Mouse (Mus musculus) intestine, embryonic 16.5 days (tissue): ENCODE data around the gene Atp8a2. TPM values are rescaled to one million over a fixed set of nuclear protein-coding genes. Genes with fewer than 3 reads are reported as not detected.

Experiments
- ATAC-seq: fragments of 200-750 bp; cut with Nextera tagmentation; 2 replicates; pipeline ENCODE4 v1.8.0; 2017; ENCODE audit warnings: moderate TSS enrichment, moderate library complexity
- H3K27ac ChIP-seq: fragments of 300-500 bp; sonication (generic); 2 replicates; pipeline ENCODE4 v1.5.1; 2014; ENCODE audit warnings: mild to moderate bottlenecking, low read length
- H3K27me3 ChIP-seq: fragments of 300-500 bp; sonication (generic); replicated peaks from 2 replicates; pipeline ENCODE4 v1.6.1; 2014; ENCODE audit warnings: low read length, control low read depth, mixed read lengths; ENCODE audit not compliant: control insufficient read depth, insufficient read depth
- H3K36me3 ChIP-seq: fragments of 300-500 bp; sonication (generic); 2 replicates; pipeline ENCODE4 v1.6.1; 2014; ENCODE audit warnings: low read length, control low read depth; ENCODE audit not compliant: control insufficient read depth, insufficient read depth
- H3K4me1 ChIP-seq: fragments of 300-500 bp; sonication (generic); 2 replicates; pipeline ENCODE4 v1.6.1; 2014; ENCODE audit warnings: low read length, control low read depth, mixed read lengths; ENCODE audit not compliant: control insufficient read depth, insufficient read depth
- H3K4me2 ChIP-seq: fragments of 300-500 bp; sonication (generic); 2 replicates; pipeline ENCODE4 v1.6.1; 2014; ENCODE audit warnings: low read depth, low read length, control low read depth
- H3K4me3 ChIP-seq: fragments of 300-500 bp; sonication (generic); 2 replicates; pipeline ENCODE4 v1.5.1; 2014; ENCODE audit warnings: mild to moderate bottlenecking, low read length
- H3K9ac ChIP-seq: fragments of 300-500 bp; sonication (generic); 2 replicates; pipeline ENCODE4 v1.6.1; 2014; ENCODE audit warnings: low read depth, low read length
- H3K9me3 ChIP-seq: fragments of 300-500 bp; sonication (generic); 2 replicates; pipeline ENCODE4 v1.6.1; 2016; ENCODE audit warnings: low read length, control low read depth; ENCODE audit not compliant: control insufficient read depth
- WGBS: fragments of 180-500 bp; shearing (Covaris S2); extraction: QIAGEN DNeasy Blood & Tissue Kit; methylation state at CpG from one replicate; pipeline ENCODE4 v1.1.7; 2014; 5-methylcytosine and 5-hydroxymethylcytosine counted together
- polyA plus RNA-seq: library from polyadenylated mRNA; unstranded; fragments of >200 nt; fragmentation: Nextera tagmentation; extraction: Ambion mirVana; gene quantifications from 2 replicates; pipeline ENCODE4 v1.2.1, GENCODE M21; 2015

Gene Atp8a2
- polyA plus RNA-seq, 1 experiment from 2014 or later = 6.7 TPM

- 78% methylated on average over 8 of the region's 8 CpGs for whole genome bisulfite sequencing
- ATAC-seq = no peak
- H3K36me3 ChIP-seq = no peaks in the 10 kb centered on the region
These were observed 114.2 kb downstream of the Atp8a2 start for GRCm38 (mm10) chr14:60082771-60083170.

GRCm38 (mm10) chr14:60072496-60072895 is 124.5 kb downstream of the Atp8a2 start:
- no peaks in the 10 kb centered on the region for H3K27me3 ChIP-seq
- H3K4me3 ChIP-seq = no peak overlapping the region
- ATAC-seq = no peak
- no peak overlapping the region for H3K4me2 ChIP-seq
- H3K36me3 ChIP-seq = no peaks in the 10 kb centered on the region
- H3K27ac ChIP-seq = no peak overlapping the region
- H3K9ac ChIP-seq = no peak overlapping the region
- no peaks in the 10 kb centered on the region for H3K4me1 ChIP-seq
- H3K9me3 ChIP-seq = no peaks in the 10 kb centered on the region
- WGBS = 68% methylated on average over 4 of the region's 4 CpGs

More at GRCm38 (mm10) chr14:60082771-60083170, 114.2 kb downstream of the Atp8a2 start:
- H3K4me1 ChIP-seq = peaks cover 8% of the 10 kb centered on the region; the same call in 1 of the 2 replicates
- no peak overlapping the region for H3K27ac ChIP-seq
- no peak overlapping the region for H3K9ac ChIP-seq
- H3K4me3 ChIP-seq = no peak overlapping the region
- H3K9me3 ChIP-seq = no peaks in the 10 kb centered on the region
- no peaks in the 10 kb centered on the region for H3K27me3 ChIP-seq
- no peak overlapping the region for H3K4me2 ChIP-seq

DNA sequence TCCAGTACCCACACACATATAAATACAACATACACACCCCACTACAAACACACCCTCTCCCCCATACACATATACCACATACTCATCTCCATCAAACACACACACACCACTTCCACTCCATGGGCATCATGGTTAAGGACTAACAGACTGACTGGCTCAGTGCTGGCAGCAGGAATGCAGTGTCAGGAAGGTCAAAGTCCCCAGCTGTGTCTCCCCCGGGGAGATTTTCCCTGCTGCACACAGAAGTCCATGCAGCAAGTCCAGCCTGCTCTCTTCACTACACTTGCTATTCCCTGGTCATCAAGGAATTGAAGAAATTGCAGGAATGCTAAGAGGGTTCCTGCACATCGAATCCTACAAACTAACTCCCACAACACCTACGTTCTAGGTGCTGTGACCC is 131.8 kb downstream of the Atp8a2 start:
- H3K4me1 ChIP-seq = peaks cover 3% of the 10 kb centered on the region; the same call in 1 of the 2 replicates
- H3K9ac ChIP-seq = no peak overlapping the region
- H3K36me3 ChIP-seq = no peaks in the 10 kb centered on the region
- WGBS = 64% methylated on average over 3 of the region's 3 CpGs
- H3K9me3 ChIP-seq = no peaks in the 10 kb centered on the region
- no peak overlapping the region for H3K4me2 ChIP-seq
- H3K4me3 ChIP-seq = no peak overlapping the region
- no peaks in the 10 kb centered on the region for H3K27me3 ChIP-seq
- ATAC-seq = no peak; the same call in 1 of the 2 replicates
- no peak overlapping the region for H3K27ac ChIP-seq

DNA sequence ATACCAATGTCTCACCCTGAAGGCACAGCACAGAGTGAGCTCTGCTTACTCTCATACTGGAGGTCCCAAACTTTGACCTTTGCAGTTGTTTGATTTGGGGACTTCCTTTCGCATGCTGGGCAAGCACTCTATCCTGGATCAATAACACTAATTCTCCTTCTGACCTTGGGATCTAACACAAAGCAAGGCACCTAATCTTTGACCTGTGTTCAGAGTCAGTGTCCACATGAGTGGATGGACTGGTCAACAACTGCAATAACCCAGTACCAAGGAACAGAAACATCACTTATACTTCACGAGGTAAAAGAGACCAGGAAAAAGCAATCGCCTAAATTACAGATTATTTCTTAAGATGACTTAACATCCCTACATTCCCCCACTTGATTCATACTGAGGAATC is 136.0 kb downstream of the Atp8a2 start:
- Histone ChIP-seq H3K4me3 (no peak overlapping the region), H3K27me3 (no peaks in the 10 kb centered on the region), H3K9me3 (no peaks in the 10 kb centered on the region), H3K27ac (no peak overlapping the region), H3K36me3 (no peaks in the 10 kb centered on the region), H3K9ac (no peak overlapping the region), H3K4me2 (no peak overlapping the region), H3K4me1 (peaks cover 3% of the 10 kb centered on the region; the same call in 1 of the 2 replicates)
- no peak for ATAC-seq
- WGBS = 70% methylated on average over 3 of the region's 3 CpGs

GRCm38 (mm10) chr14:60058867-60059266 is 138.1 kb downstream of the Atp8a2 start:
- Histone ChIP-seq H3K9me3 (no peaks in the 10 kb centered on the region), H3K9ac (no peak overlapping the region), H3K4me1 (no peaks in the 10 kb centered on the region), H3K4me2 (no peak overlapping the region), H3K27me3 (no peaks in the 10 kb centered on the region), H3K4me3 (no peak overlapping the region), H3K27ac (no peak overlapping the region), H3K36me3 (no peaks in the 10 kb centered on the region)
- WGBS = 47% methylated on average over 3 of the region's 3 CpGs
- ATAC-seq = peak; percentile 71; the same call in 1 of the 2 replicates

DNA sequence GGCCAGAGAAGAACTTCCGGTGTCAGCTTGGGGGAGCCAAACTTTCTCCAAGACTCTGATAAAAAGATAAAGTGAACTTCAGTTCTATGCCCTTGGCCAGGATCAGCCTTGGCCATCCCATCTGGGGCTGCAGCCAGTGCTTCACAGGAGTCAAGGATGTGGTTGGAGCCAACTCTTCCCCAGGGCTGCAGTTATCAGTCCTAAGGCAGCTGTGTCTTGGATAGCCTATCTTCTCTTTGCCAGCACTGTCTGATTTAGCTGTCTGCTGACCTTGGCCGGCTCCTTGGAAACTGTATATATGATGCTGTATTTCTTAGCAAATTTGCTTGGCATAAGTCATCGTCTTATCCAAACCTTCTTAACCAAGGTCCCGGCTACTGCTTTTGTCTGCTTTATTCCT is 141.7 kb downstream of the Atp8a2 start:
- H3K4me2 ChIP-seq = no peak overlapping the region
- 94% methylated on average over 4 of the region's 4 CpGs for WGBS

GRCm38 (mm10) chr14:60030666-60031065 is 166.3 kb downstream of the Atp8a2 start:
- H3K9me3 ChIP-seq = no peaks in the 10 kb centered on the region
- no peaks in the 10 kb centered on the region for H3K27me3 ChIP-seq
- H3K9ac ChIP-seq = no peak overlapping the region
- no peaks in the 10 kb centered on the region for H3K36me3 ChIP-seq
- H3K27ac ChIP-seq = no peak overlapping the region
- no peaks in the 10 kb centered on the region for H3K4me1 ChIP-seq
- ATAC-seq = no peak
- 66% methylated on average over 2 of the region's 2 CpGs for WGBS
- no peak overlapping the region for H3K4me3 ChIP-seq
- no peak overlapping the region for H3K4me2 ChIP-seq

More for the DNA sequence above, 141.7 kb downstream of the Atp8a2 start:
- no peak overlapping the region for H3K9ac ChIP-seq
- no peak overlapping the region for H3K27ac ChIP-seq
- H3K9me3 ChIP-seq = no peaks in the 10 kb centered on the region
- H3K36me3 ChIP-seq = no peaks in the 10 kb centered on the region
- no peaks in the 10 kb centered on the region for H3K27me3 ChIP-seq
- ATAC-seq = no peak
- H3K4me3 ChIP-seq = no peak overlapping the region
- H3K4me1 ChIP-seq = no peaks in the 10 kb centered on the region

GRCm38 (mm10) chr14:60027139-60027538 is 169.8 kb downstream of the Atp8a2 start:
- Histone ChIP-seq H3K9ac (no peak overlapping the region), H3K4me3 (no peak overlapping the region), H3K9me3 (no peaks in the 10 kb centered on the region), H3K27ac (no peak overlapping the region), H3K27me3 (no peaks in the 10 kb centered on the region), H3K36me3 (no peaks in the 10 kb centered on the region), H3K4me2 (no peak overlapping the region), H3K4me1 (no peaks in the 10 kb centered on the region)
- 73% methylated on average over 1 of the region's 1 CpGs for WGBS
- ATAC-seq = no peak

GRCm38 (mm10) chr14:60026647-60027046 is 170.3 kb downstream of the Atp8a2 start:
- Histone ChIP-seq H3K9me3 (no peaks in the 10 kb centered on the region), H3K9ac (no peak overlapping the region), H3K27ac (no peak overlapping the region), H3K4me1 (no peaks in the 10 kb centered on the region), H3K4me3 (no peak overlapping the region), H3K36me3 (no peaks in the 10 kb centered on the region), H3K4me2 (no peak overlapping the region), H3K27me3 (no peaks in the 10 kb centered on the region)
- 54% methylated on average over 8 of the region's 8 CpGs for WGBS
- no peak for ATAC-seq

DNA sequence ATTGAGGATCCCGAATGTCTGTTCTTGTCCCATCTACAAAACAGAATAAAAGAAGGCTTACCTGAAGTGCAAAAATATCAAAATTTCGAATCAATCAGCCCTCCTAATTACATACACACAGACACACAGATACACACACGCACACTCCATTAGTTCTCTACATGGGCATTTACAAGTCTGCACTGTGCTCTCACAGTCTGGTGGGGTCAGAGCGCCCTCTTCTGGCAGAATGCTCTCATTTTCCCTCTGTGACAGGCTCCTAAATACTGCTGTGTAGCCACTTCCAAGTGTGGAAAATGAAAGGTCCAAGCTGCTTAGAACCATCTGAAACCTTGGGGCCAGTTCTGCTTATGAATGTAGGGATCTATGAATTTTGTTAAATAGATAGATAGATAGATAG is 181.1 kb downstream of the Atp8a2 start:
- 35% methylated on average over 4 of the region's 4 CpGs for WGBS
- H3K36me3 ChIP-seq = no peaks in the 10 kb centered on the region
- no peak overlapping the region for H3K27ac ChIP-seq
- no peaks in the 10 kb centered on the region for H3K4me1 ChIP-seq
- no peak overlapping the region for H3K9ac ChIP-seq
- H3K4me2 ChIP-seq = no peak overlapping the region
- ATAC-seq = 0 out of 2 replicates have a peak, but pooled peaks have one; percentile 63
- no peaks in the 10 kb centered on the region for H3K27me3 ChIP-seq
- no peaks in the 10 kb centered on the region for H3K9me3 ChIP-seq
- no peak overlapping the region for H3K4me3 ChIP-seq
